Mouse (Mus musculus): ENCODE measurements around the gene Dennd1c. TPM values are rescaled to one million over a fixed set of nuclear protein-coding genes. Genes with fewer than 3 reads are reported as not detected.

Gene Dennd1c
- total and polyA plus RNA-seq, 3 experiments: 6.8 to 33.9 (median 9.7) TPM

- Histone ChIP-seq H3K27me3 (replicated peaks) (no peaks in the 10 kb centered on the region), H3K36me3 (replicated peaks in 1 of 2; ENCODE audit: control insufficient read depth in 1 of 2, insufficient read depth in 1 of 2, low read length in 1 of 2) (peaks cover 17 to 43% of the 10 kb centered on the region in 2 experiments), H3K79me2 (replicated peaks; ENCODE audit: control insufficient read depth, extremely low read depth, insufficient read depth, poor library complexity, severe bottlenecking) (peaks cover 20% of the 10 kb centered on the region), H3K9ac (ENCODE audit: insufficient read depth, low read depth) (no peak overlapping the region), H3K4me1 (ENCODE audit: control insufficient read depth in 1 of 2, insufficient read depth in 2 of 2) (peaks cover 33 to 67% of the 10 kb centered on the region in 2 experiments), H3K4me2 (ENCODE audit: insufficient read depth, low read depth, poor library complexity, severe bottlenecking) (no peak overlapping the region), H3K4me3 (replicated peaks in 1 of 3; ENCODE audit: low read depth in 2 of 3, low read length in 2 of 3, poor library complexity in 1 of 3) (no peak overlapping the region), H3K27ac (ENCODE audit: insufficient read depth, low read depth) (no peak overlapping the region), H3K9me3 (replicated peaks; ENCODE audit: low read length) (no peaks in the 10 kb centered on the region)
- in situ Hi-C loops (cut with MboI; ENCODE audit: low pct_ligation_motif_present, low pct_unique_long_range_greater_than_20kb, low sequenced_read_pairs): no loop called here
- TF ChIP-seq CTCF (conservative IDR thresholded peaks at IDR 0.05 in 1 of 2, IDR thresholded peaks at IDR 0.05 in 1 of 2; ENCODE audit: low read depth in 2 of 2, low read length in 2 of 2): no peak
- TF ChIP-seq PAX5 (IDR thresholded peaks at IDR 0.05; ENCODE audit: low read length): no peak
- TF ChIP-seq CHD2 (IDR thresholded peaks at IDR 0.05; ENCODE audit: low read length): no peak
- no peak for TF ChIP-seq POLR2A (IDR thresholded peaks at IDR 0.05; ENCODE audit: low read depth, low read length)
- TF ChIP-seq NELFE (IDR thresholded peaks at IDR 0.05; ENCODE audit: low read depth, low read length): no peak
- TF ChIP-seq NRF1 (IDR thresholded peaks at IDR 0.05; ENCODE audit: low read depth, low read length): no peak
- dilution Hi-C loops (cut with MboI; ENCODE audit: extremely low pct_ligation_motif_present, extremely low pct_unique_long_range_greater_than_20kb, low sequenced_read_pairs): no loop called here
- DNase-seq (ENCODE audit: extremely low read depth): no peak
Measured at GRCm38 (mm10) chr17:57102276-57102675, 24.0 kb upstream of the Dennd1c start.

- in situ Hi-C loops (cut with MboI; ENCODE audit: low pct_ligation_motif_present, low pct_unique_long_range_greater_than_20kb, low sequenced_read_pairs) (loop anchor here (5.0 to 25.0 kb wide), 2 partner anchors 68 to 238 kb away; no protein-coding TSS in a partner anchor), dilution Hi-C loops (cut with MboI; ENCODE audit: extremely low pct_ligation_motif_present, extremely low pct_unique_long_range_greater_than_20kb, low sequenced_read_pairs) (no loop called here)
- Histone ChIP-seq H3K4me1 (ENCODE audit: control insufficient read depth in 1 of 2, insufficient read depth in 2 of 2) (peaks cover 33 to 73% of the 10 kb centered on the region in 2 experiments), H3K9me3 (replicated peaks; ENCODE audit: low read length) (no peaks in the 10 kb centered on the region), H3K36me3 (replicated peaks in 1 of 2; ENCODE audit: control insufficient read depth in 1 of 2, insufficient read depth in 1 of 2, low read length in 1 of 2) (peaks cover 7 to 31% of the 10 kb centered on the region in 2 experiments), H3K79me2 (replicated peaks; ENCODE audit: control insufficient read depth, extremely low read depth, insufficient read depth, poor library complexity, severe bottlenecking) (no peaks in the 10 kb centered on the region; the same call in 1 of the 2 replicates), H3K9ac (ENCODE audit: insufficient read depth, low read depth) (peak overlapping the region; percentile 29; the same call in 1 of the 2 replicates), H3K27me3 (replicated peaks) (no peaks in the 10 kb centered on the region), H3K4me2 (ENCODE audit: insufficient read depth, low read depth, poor library complexity, severe bottlenecking) (peak overlapping the region; percentile 30; the same call in 1 of the 2 replicates), H3K27ac (ENCODE audit: insufficient read depth, low read depth) (peak overlapping the region; percentile 79), H3K4me3 (replicated peaks in 1 of 3; ENCODE audit: low read depth in 2 of 3, low read length in 2 of 3, poor library complexity in 1 of 3) (peak overlapping the region in 1 of 3 experiments; percentile 3)
- peak; percentile 86 for DNase-seq (ENCODE audit: extremely low read depth)
- TF ChIP-seq JUND (conservative IDR thresholded peaks at IDR 0.05; ENCODE audit: low read depth, low read length): peak; percentile 89
- no peak for TF ChIP-seq TCF12 (IDR thresholded peaks at IDR 0.05; ENCODE audit: low read depth, low read length)
- peak; percentile 54 for TF ChIP-seq POLR2A (IDR thresholded peaks at IDR 0.05; ENCODE audit: low read depth, low read length)
- TF ChIP-seq EP300 (IDR thresholded peaks at IDR 0.05; ENCODE audit: low read length): peak; percentile 59
- no peak for TF ChIP-seq MYC (IDR thresholded peaks at IDR 0.05; ENCODE audit: low read depth, low read length)
- TF ChIP-seq NELFE (IDR thresholded peaks at IDR 0.05; ENCODE audit: low read depth, low read length): no peak
- TF ChIP-seq IRF4 (IDR thresholded peaks at IDR 0.05; ENCODE audit: low read depth, low read length): peak; percentile 95
- TF ChIP-seq MAZ (IDR thresholded peaks at IDR 0.05; ENCODE audit: low read depth, low read length): peak; percentile 64; the same call in 1 of the 2 replicates
- TF ChIP-seq ELF1 (IDR thresholded peaks at IDR 0.05; ENCODE audit: low read depth, low read length): no peak
- TF ChIP-seq POLR2AphosphoS2 (IDR thresholded peaks at IDR 0.05; ENCODE audit: low read depth, low read length): no peak
- peak; percentile 74 for TF ChIP-seq SMC3 (IDR thresholded peaks at IDR 0.05; ENCODE audit: low read depth, low read length)
- TF ChIP-seq RCOR1 (conservative IDR thresholded peaks at IDR 0.05; ENCODE audit: low read depth, low read length): no peak
- TF ChIP-seq JUN (IDR thresholded peaks at IDR 0.05; ENCODE audit: insufficient read depth, low read depth, low read length): peak; percentile 70
- TF ChIP-seq MAX (IDR thresholded peaks at IDR 0.05; ENCODE audit: low read length): no peak
- TF ChIP-seq TBP (conservative IDR thresholded peaks at IDR 0.05; ENCODE audit: low read depth, low read length): peak; percentile 63
- TF ChIP-seq ZMIZ1 (IDR thresholded peaks at IDR 0.05; ENCODE audit: low read depth, low read length): no peak
- TF ChIP-seq NRF1 (IDR thresholded peaks at IDR 0.05; ENCODE audit: low read depth, low read length): no peak
- no peak for TF ChIP-seq MEF2A (IDR thresholded peaks at IDR 0.05; ENCODE audit: borderline replicate concordance, low read depth, low read length)
- TF ChIP-seq MAFK (IDR thresholded peaks at IDR 0.05; ENCODE audit: insufficient replicate concordance, low read length): no peak
- no peak for TF ChIP-seq E2F4 (IDR thresholded peaks at IDR 0.05; ENCODE audit: insufficient replicate concordance, low read depth, low read length)
- no peak for TF ChIP-seq USF2 (conservative IDR thresholded peaks at IDR 0.05; ENCODE audit: low read depth, low read length)
- no peak for TF ChIP-seq UBTF (IDR thresholded peaks at IDR 0.05; ENCODE audit: low read depth, low read length)
- TF ChIP-seq CHD2 (IDR thresholded peaks at IDR 0.05; ENCODE audit: low read length): no peak
- no peak; the same call in 1 of the 2 replicates for TF ChIP-seq ETS1 (conservative IDR thresholded peaks at IDR 0.05; ENCODE audit: low read depth, low read length)
- TF ChIP-seq KAT2A (IDR thresholded peaks at IDR 0.05; ENCODE audit: insufficient replicate concordance, low read length): no peak
- TF ChIP-seq ZC3H11A (IDR thresholded peaks at IDR 0.05; ENCODE audit: low read depth, low read length): no peak
- TF ChIP-seq GABPA (IDR thresholded peaks at IDR 0.05; ENCODE audit: insufficient replicate concordance, low read depth, low read length): no peak
- no peak for TF ChIP-seq HCFC1 (IDR thresholded peaks at IDR 0.05; ENCODE audit: low read depth, low read length)
- TF ChIP-seq CHD1 (IDR thresholded peaks at IDR 0.05; ENCODE audit: low read depth, low read length): 0 out of 2 replicates have a peak, but pooled peaks have one; percentile 22
Measured at GRCm38 (mm10) chr17:57099629-57100325, 21.5 kb upstream of the Dennd1c start.
